Comparison of ENCODE assay signal across 19 mouse cellular contexts in genomic region chr17:86123146-86123545, GRCm38 (mm10).
"Had no signal": no experiment of that assay in that cellular context is flagged by ENCODE, and none has a peak within 500 bp of the region (broad histone marks: within the 10 kb centered on the region; RNA-seq: fewer than 3 reads in every experiment).

No protein-coding gene starts in this region.

- DNase-seq: kidney, adult 11 months; kidney, adult 8-10 months; kidney, postnatal 14 days; kidney, postnatal 4 days; liver; lung, adult 18-20 months; lung, postnatal 10 days; lung, postnatal 36 days; midbrain, embryonic 14.5 days; retina, postnatal 1 day; right cerebral cortex, postnatal 25 days; spleen, adult 18-20 months; thymus, postnatal 4 days had no signal

- ATAC-seq: intestine, embryonic 15.5 days; liver, embryonic 12.5 days had no signal

- H3K27me3 ChIP-seq: intestine, embryonic 15.5 days; limb, embryonic 13.5 days; liver, embryonic 12.5 days; liver, embryonic 15.5 days; lung, embryonic 15.5 days; neural tube, embryonic 13.5 days had no signal
